Mouse (Mus musculus): ENCODE results near the gene Pcnx.

Gene Pcnx

DNA sequence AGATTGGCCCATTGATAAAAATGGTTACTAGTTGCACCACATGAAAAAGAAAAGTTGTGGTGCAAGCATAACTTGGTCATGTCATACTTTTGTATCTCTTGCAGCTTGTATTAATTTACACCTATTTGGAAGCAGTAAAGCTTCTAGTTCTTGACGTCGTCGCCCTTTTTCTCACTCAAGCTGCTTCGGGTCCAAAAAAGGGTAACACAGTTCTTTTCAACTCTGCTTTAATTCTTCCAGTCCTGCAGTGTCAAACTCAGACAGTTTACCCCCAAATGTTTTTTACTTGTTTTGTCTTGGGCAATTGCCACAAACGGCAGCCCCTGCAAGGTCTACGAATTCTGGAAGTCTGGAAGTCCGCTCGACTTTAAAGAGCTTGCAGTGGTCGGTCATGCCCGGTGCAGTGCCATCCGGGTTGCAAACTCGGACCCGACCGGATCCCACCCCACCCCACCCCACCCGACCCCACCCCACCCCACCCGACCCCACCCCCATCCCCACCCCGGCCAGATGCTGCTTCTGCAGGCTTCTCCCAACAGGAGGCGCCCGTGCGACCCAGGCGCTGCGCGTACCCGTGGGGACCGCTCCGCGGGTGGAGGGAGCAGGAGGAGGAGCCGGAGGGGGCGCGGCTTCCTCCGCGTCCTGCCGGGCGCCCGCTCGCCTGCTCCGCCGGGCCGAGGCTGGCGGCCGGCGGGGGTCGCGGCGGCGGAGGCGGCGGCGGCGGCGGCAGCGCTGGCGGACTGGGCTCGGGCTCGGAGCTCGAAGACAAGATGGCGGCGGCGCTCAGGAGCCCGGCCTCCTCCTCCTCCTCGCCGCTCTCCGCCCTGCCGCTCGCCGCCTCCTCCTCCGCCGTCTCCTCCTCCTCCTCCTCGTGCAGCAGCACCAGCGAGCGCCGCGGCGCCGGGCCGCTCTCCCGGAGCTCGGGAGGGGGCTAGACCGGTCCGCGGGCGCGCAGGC is at the start of gene Pcnx:
Gene Pcnx, plus strand, starts transcription at position 673 of the 957 bp plus-strand sequence.
- no peak for DNase-seq (ENCODE audit: extremely low spot score, low spot score)

- DNase-seq (ENCODE audit: extremely low spot score, low spot score): no peak
Observed at GRCm38 (mm10) chr12:81810417-81810816, 49.4 kb upstream of the Pcnx start.

DNA sequence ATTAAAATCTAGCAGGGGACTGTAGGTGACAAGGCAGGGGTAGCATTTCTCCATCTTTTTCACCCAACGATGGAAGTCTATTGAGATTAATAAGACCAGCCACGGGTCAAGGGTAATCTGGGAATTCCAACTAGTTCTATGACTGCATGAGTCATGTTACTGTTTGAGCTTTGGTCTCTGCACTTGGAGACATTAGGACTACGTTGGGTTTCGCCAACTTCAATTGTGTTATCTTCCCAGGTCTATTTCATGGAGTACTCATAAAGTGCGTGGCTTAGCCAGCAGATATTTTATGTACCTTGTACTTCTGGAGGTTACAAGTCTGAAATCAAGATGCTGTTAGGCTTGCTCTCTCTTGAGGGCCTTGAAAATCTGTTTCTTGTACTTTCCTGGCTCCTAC is 45.1 kb upstream of the Pcnx start:
- DNase-seq (ENCODE audit: extremely low spot score, low spot score): no peak

GRCm38 (mm10) chr12:81816330-81817125 is 43.3 kb upstream of the Pcnx start:
- DNase-seq (ENCODE audit: extremely low spot score, low spot score): no peak

GRCm38 (mm10) chr12:81817126-81817505 is 42.7 kb upstream of the Pcnx start:
- no peak for DNase-seq (ENCODE audit: extremely low spot score, low spot score)

DNA sequence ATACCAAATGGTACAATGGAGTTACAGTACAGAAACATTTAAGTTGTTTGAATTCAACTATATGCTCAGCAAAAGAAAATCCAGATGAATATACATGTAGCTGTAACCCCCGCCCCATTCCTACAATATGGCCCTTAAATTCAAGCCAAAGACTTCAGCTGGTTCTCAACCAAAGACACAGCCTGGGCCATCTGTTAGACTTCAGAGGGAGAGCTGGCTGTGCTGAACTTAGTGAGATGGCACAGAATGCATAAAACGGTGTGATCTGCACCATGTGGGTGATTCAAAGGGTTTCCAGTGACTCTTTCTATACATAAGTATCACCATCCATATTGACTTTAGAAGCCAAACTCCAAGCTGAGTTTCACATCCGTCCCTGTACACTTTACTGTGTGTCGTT is 39.1 kb upstream of the Pcnx start:
- no peak for DNase-seq (ENCODE audit: extremely low spot score, low spot score)

- no peak for DNase-seq (ENCODE audit: extremely low spot score, low spot score)
Observed at GRCm38 (mm10) chr12:81822176-81822575, 37.6 kb upstream of the Pcnx start.

- no peak for DNase-seq (ENCODE audit: extremely low spot score, low spot score)
Observed at GRCm38 (mm10) chr12:81822778-81823480, 36.9 kb upstream of the Pcnx start.

DNA sequence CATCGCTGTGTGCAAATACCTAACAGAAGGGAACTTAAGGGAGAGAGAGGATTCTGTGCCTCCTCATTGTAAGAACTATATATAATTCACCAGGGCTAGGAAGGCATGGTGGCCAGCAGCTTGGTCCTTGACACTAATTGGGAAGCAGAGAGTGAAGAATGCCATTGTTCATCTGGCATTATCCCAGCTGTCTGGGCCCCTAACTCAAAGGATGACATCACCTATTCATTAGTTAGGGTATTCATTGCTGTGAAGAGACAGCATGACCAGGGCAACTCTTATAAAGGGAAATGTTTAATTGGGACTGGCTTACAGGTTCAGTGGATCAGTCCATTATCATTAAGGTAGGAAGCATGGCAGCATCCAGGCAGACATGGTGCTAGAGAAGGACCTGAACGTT is 31.5 kb upstream of the Pcnx start:
- no peak for DNase-seq (ENCODE audit: extremely low spot score, low spot score)

- no peak for DNase-seq (ENCODE audit: extremely low spot score, low spot score)
Observed at GRCm38 (mm10) chr12:81832039-81832738, 27.6 kb upstream of the Pcnx start.

DNA sequence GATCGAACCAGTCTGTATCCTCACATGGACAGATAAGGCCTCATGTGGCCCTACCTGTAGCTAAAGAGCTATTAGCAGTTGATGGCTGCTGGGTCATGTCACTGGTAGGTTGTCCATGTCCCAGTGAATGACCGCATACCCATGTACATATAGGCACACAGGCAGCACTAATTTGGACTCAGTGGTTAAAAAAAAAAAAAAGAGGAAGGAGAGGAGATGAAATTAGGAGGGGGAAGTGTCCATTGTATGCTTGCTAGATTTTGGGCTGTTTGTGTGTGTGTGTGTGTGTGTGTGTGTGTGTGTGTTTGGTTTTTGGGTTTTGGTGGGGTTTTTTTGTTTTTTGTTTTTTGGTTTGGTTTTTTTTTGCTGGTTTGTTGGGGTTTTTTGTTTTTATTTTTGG is 26.7 kb upstream of the Pcnx start:
- DNase-seq (ENCODE audit: extremely low spot score, low spot score): no peak

DNA sequence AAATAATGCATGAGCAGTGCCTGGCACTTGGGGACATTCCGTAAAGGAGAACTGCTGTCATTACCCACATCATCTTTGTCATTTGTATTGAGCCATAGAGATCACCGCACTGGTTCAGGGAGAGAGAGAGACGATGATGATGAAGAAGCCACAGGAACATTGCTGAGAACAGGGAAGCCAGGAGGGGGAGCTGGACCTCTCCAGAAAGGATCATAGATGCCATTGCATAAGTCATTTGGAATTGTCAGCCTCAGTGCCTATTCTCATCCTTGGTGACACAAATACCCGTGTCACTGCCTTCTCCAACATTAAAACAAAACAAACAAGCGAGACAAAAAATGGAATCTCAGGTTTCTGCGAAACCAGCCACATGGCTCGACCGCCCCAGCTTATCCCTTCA is 23.7 kb upstream of the Pcnx start:
- no peak for DNase-seq (ENCODE audit: extremely low spot score, low spot score)

DNA sequence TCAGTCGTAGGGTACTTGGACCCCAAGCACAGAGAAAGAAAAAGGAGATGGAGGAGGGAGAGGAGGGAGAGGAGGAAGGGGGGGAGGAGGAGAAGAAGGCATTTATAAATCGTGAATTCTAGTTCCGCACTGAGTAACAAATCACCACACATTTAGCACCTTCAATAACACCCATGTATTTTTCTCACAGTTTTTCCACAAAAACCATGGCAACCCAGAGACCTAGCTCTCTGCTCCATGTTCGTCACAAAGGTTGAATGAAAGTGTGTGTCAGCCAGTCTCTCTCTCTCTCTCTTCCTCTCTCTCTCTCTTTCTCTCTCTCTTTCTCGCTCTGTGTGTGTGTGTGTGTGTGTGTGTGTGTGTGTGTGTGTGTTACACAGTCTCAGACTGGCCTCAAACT is 22.4 kb upstream of the Pcnx start:
- no peak for DNase-seq (ENCODE audit: extremely low spot score, low spot score)

DNA sequence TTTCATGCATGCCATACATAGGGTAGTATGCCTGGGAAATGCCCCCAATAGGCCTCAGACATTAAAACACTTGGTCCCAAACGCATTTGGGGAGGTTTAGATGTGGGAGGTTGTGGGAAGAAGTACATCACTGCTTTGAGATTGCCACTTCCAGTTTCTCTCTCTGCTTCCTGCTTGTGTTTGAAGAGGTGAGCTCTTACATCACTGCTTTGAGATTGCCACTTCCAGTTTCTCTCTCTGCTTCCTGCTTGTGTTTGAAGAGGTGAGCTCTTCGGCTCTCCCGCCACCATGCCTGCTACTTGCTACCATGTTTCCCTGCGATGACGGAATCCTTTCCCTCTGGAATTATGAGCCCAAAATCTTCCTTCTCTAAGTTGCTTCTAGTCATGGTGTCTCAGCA is 20.2 kb upstream of the Pcnx start:
- DNase-seq (ENCODE audit: extremely low spot score, low spot score): no peak

DNA sequence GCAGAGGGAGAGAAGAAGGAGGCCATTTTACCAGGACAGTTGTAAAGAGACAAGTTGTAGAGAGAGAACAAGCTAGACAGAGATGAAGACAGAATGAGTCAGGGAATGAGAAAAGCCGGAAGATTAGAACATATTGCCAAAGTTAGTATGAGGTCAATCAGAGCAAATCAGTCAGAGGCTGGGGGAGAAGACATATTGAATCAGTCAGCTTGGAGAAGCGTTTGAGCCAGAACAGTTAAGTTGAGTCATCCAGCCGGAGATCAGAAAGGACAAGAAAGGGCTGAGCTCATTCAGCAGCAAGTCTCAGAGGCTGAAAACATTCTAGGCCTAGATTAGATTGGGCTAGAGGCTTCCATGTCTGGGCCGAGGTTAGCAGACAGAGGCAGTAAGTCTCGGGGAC is 18.8 kb upstream of the Pcnx start:
- DNase-seq (ENCODE audit: extremely low spot score, low spot score): no peak

GRCm38 (mm10) chr12:81843501-81843900 is 16.3 kb upstream of the Pcnx start:
- no peak for DNase-seq (ENCODE audit: extremely low spot score, low spot score)

DNA sequence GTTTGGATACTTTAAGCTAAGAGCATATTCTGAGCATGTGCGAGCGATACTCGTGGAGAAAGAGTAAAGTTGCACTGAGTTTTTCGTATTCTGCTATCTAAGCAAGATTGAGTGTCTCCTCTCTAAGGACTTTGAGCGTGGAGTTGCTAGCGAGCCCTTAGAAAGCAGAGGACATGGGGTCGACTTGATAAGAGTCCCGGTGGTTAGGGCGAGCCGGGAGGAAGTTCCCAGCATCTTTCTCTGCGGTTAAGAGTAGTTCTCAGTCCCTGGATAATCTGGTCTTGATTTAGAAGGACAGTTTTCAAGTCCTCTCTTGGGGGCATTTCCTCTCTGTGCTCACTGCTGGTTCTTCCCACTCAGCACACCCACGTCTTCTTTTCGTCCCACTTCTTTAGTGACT is 15.3 kb upstream of the Pcnx start:
- DNase-seq (ENCODE audit: extremely low spot score, low spot score): no peak

DNA sequence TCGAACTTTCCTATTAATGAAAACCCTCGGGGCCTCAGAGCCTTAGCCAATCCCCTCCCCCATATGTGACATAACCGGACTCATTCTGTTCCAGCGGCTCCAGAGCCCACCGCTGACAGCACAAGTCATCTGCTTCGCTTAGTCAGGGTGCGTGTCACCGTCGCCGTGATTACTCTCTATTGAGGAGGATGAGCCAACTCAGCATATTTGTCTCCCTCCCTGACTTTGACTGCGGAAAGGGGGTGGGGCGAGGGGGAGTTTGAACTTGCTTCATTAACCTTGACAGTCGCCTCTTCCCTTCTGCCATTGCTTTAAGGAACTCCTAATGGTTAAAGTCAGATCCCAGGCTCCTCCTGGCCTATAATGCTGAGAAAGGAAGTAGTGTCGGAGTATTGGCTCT is 14.8 kb upstream of the Pcnx start:
- peak; percentile 35 for DNase-seq (ENCODE audit: extremely low spot score, low spot score)

DNA sequence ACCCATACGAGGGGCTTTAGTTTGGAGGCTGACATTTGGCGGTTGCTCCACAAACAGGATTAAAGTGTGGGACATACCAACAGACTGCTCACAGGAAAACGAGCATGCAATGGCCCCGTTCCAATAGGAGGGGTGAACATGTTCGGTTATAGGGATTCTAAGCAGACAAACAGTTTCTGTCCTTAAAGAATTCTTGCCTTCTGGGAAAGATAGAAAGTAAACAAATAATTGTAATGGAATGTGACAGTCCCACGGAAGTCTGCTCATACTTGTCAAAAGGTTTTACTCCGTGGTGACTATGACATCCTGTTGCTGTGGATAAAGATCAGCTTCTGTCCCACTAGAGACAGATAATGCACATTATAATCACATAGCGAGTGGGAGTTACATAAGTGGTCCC is 10.2 kb upstream of the Pcnx start:
- DNase-seq (ENCODE audit: extremely low spot score, low spot score): no peak

GRCm38 (mm10) chr12:81852551-81852950 is 7.3 kb upstream of the Pcnx start:
- DNase-seq (ENCODE audit: extremely low spot score, low spot score): no peak

DNA sequence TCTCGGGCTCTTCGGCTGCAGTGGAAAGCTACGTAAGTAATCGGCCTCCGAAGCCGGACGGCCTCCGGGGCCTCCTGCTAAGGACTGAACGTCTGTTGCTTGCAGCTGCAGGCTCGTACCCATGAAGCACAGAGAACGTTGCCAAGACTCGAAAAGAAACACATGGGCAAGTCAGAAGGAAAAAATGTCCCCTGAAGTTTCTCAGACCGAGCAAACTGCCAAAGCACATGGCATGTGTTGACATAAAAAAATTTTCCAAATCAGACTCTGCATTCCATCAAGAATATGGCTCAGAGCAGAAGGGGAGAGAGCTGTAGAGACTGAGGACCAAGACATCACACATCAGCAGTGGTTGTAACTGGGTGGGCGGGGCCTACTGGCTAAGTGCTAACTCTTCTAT is 6.8 kb upstream of the Pcnx start:
- DNase-seq (ENCODE audit: extremely low spot score, low spot score): no peak
